Mouse (Mus musculus) hindbrain, embryonic 15.5 days (tissue): ENCODE data around the gene Mpdz. TPM values are rescaled to one million over a fixed set of nuclear protein-coding genes. Genes with fewer than 3 reads are reported as not detected.

ENCODE experiments used
- ATAC-seq: fragments of 200-750 bp; cut with Nextera tagmentation; 2 replicates; pipeline ENCODE4 v1.8.0; 2017; ENCODE audit warnings: low read depth, moderate number of reproducible peaks, moderate TSS enrichment; ENCODE audit not compliant: low FRiP score
- H3K27ac ChIP-seq: fragments of 300-500 bp; sonication (generic); replicated peaks from 2 replicates; pipeline ENCODE4 v1.5.1; 2015; ENCODE audit warnings: mild to moderate bottlenecking, inconsistent platforms
- H3K27me3 ChIP-seq: fragments of 300-500 bp; sonication (generic); 2 replicates; pipeline ENCODE4 v1.6.1; 2015; ENCODE audit warnings: control low read depth, inconsistent platforms
- H3K36me3 ChIP-seq: fragments of 300-500 bp; sonication (generic); 2 replicates; pipeline ENCODE4 v1.6.1; 2015; ENCODE audit warnings: control low read depth, inconsistent platforms
- H3K4me1 ChIP-seq: fragments of 300-500 bp; sonication (generic); replicated peaks from 2 replicates; pipeline ENCODE4 v1.6.1; 2015; ENCODE audit warnings: control low read depth, inconsistent platforms
- H3K4me2 ChIP-seq: fragments of 300-500 bp; sonication (generic); 2 replicates; pipeline ENCODE4 v1.6.1; 2015; ENCODE audit warnings: moderate library complexity, mild to moderate bottlenecking, inconsistent platforms
- H3K4me3 ChIP-seq: fragments of 300-500 bp; sonication (generic); 2 replicates; pipeline ENCODE4 v1.5.1; 2015; ENCODE audit warnings: mild to moderate bottlenecking, inconsistent platforms
- H3K9ac ChIP-seq: fragments of 300-500 bp; sonication (generic); 2 replicates; pipeline ENCODE4 v1.6.1; 2015; ENCODE audit warnings: inconsistent platforms
- H3K9me3 ChIP-seq: fragments of 300-500 bp; sonication (generic); 2 replicates; pipeline ENCODE4 v1.6.1; 2016; ENCODE audit warnings: control low read depth, inconsistent platforms
- WGBS: fragments of 180-500 bp; shearing (Covaris S2); methylation state at CpG from one replicate; pipeline ENCODE4 v1.1.7; 2015; 5-methylcytosine and 5-hydroxymethylcytosine counted together
- polyA plus RNA-seq: library from polyadenylated mRNA; unstranded; fragments of >200 nt; fragmentation: Nextera tagmentation; extraction: Ambion mirVana; gene quantifications from 2 replicates; pipeline ENCODE4 v1.2.1, GENCODE M21; 2015

Gene Mpdz
- polyA plus RNA-seq, 1 experiment from 2014 or later = 13.4 TPM

DNA sequence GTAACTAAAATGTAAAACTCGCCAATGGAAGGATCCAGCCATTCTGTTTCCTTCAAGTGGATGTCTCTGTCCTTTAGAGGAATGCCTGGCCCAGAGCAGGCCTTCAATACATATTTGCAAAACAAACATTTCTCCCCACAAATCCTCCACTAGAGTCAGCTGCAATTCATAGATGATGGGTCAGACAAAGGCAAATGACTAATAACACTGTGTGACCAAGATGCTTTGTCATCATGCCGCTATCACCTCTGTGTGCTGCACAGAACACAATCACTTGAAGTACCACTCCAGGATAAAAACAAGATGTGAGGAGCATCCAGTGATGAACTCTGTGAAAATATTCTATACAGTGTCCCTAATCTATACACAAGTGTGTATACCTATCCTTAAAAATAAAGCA, 55.0 kb downstream of the Mpdz start:
- ATAC-seq = no peak
- no peak overlapping the region for H3K4me3 ChIP-seq
- no peak overlapping the region for H3K27ac ChIP-seq
- H3K27me3 ChIP-seq = no peaks in the 10 kb centered on the region
- H3K4me2 ChIP-seq = no peak overlapping the region
- H3K36me3 ChIP-seq = peaks cover 5% of the 10 kb centered on the region; the same call in 1 of the 2 replicates
- WGBS = 73% methylated on average over 2 of the region's 2 CpGs
- H3K9me3 ChIP-seq = no peaks in the 10 kb centered on the region
- H3K4me1 ChIP-seq = no peaks in the 10 kb centered on the region
- H3K9ac ChIP-seq = no peak overlapping the region

DNA sequence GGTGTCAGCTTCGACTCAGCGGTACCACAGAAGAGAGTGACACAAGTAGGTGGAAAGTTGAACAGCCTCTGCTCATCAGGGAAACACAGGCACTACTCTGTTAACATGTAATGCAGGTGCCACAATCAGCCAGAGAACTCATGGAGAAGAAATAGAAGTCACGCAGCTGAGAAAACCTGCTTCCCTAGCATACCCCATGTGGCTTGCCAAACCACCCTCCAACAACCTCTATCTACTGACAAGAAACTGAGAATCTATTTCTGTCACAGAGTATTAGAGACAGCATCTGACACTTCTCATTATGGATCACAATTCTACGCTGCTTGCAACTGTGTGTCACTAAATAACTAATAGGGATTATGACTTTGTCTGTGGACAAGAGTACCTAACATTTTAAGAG, 70.3 kb downstream of the Mpdz start:
- no peaks in the 10 kb centered on the region for H3K36me3 ChIP-seq
- no peaks in the 10 kb centered on the region for H3K9me3 ChIP-seq
- H3K4me2 ChIP-seq = no peak overlapping the region
- 90% methylated on average over 4 of the region's 4 CpGs for WGBS
- no peak for ATAC-seq
- no peaks in the 10 kb centered on the region for H3K4me1 ChIP-seq
- H3K27ac ChIP-seq = no peak overlapping the region
- H3K27me3 ChIP-seq = no peaks in the 10 kb centered on the region
- H3K4me3 ChIP-seq = no peak overlapping the region
- H3K9ac ChIP-seq = no peak overlapping the region

DNA sequence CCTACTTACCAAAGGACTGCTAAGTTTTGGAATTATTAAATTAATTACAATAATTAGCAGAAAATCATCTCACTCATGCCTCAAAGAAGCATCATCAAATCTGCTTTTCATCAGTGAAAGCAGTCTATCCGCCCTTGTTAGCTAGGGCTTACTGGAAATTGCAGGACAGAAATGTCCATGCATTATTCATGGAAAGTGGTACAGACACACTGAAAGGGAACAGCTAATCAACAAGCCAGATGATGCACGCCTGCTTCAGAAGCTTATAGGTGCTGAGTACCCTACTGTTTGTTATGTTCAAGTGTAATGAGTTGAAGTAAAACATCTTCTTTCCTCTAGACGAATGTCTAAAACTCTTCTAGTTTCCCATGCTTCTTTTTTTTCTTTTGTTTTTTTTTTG, 91.2 kb downstream of the Mpdz start:
- Histone ChIP-seq H3K27ac (no peak overlapping the region), H3K36me3 (peaks cover 2% of the 10 kb centered on the region; the same call in 1 of the 2 replicates), H3K4me1 (no peaks in the 10 kb centered on the region), H3K4me2 (no peak overlapping the region), H3K27me3 (no peaks in the 10 kb centered on the region), H3K9me3 (no peaks in the 10 kb centered on the region), H3K9ac (no peak overlapping the region), H3K4me3 (no peak overlapping the region)
- ATAC-seq = no peak
- WGBS = 44% methylated on average over 3 of the region's 3 CpGs

DNA sequence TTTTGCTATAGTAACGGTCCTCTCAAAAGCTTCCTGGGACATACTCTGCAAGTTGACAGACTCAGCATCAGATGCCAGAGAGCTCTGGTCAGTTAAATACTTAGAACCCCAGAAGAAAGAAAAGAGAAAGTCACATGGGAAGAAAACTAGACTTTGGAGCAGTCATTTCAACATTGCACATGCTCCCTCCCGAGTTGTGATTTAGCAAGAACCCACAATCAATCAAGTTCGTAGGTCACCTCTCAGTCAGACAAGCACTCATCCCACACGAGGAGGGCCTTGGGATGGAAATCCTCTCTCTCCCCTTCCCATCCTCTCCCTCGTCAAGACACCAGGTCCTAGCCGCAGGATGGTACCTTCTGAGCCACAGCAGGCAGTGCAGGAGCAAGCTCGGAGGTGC, 94.0 kb downstream of the Mpdz start:
- ATAC-seq = no peak

DNA sequence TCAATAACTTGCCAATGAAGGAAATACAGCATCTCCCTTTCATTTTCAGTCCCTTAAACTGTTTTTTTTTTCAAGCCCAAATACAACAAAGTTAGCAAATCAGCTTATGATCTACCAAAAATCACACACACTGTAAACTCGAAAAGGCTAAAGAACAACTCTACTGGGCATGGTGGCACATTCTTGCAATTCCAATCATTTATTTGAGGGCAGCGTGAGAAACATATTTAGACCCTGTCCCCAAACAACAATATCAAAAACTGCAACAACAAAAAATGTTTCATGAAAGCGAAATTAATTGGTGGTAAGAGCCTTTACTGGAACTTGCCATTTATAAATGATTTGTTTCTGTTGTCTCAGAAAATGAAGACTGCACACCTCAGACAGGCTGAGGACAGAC, 97.5 kb downstream of the Mpdz start:
- ATAC-seq = no peak
- Histone ChIP-seq H3K36me3 (peaks cover 2% of the 10 kb centered on the region; the same call in 1 of the 2 replicates), H3K4me2 (no peak overlapping the region), H3K9me3 (no peaks in the 10 kb centered on the region), H3K27ac (no peak overlapping the region), H3K4me1 (no peaks in the 10 kb centered on the region), H3K4me3 (no peak overlapping the region), H3K9ac (no peak overlapping the region), H3K27me3 (no peaks in the 10 kb centered on the region)
- 87% methylated on average over 3 of the region's 3 CpGs for WGBS

More for the DNA sequence above, 94.0 kb downstream of the Mpdz start:
- H3K4me3 ChIP-seq = no peak overlapping the region
- no peaks in the 10 kb centered on the region for H3K27me3 ChIP-seq
- H3K36me3 ChIP-seq = peaks cover 2% of the 10 kb centered on the region; the same call in 1 of the 2 replicates
- no peak overlapping the region for H3K27ac ChIP-seq
- H3K9me3 ChIP-seq = no peaks in the 10 kb centered on the region
- no peaks in the 10 kb centered on the region for H3K4me1 ChIP-seq
- WGBS = 85% methylated on average over 7 of the region's 7 CpGs
- no peak overlapping the region for H3K4me2 ChIP-seq
- no peak overlapping the region for H3K9ac ChIP-seq

DNA sequence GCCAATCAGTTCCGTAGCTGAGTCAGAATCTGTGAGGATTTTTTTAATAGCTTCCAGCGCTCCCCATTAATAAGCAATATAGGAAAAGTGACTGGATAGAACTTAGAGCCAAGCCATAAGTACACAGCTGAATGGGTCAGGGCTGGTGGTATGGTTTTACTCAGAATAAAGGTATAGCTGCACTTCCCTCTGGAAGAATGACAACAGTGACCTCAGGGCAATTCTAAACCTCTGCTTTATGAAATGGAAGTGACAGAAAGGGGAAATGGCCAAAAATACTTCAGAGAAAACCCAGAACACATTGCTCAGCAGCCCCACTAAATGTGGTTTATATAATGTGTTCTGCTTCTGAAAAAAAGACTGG, 109.0 kb downstream of the Mpdz start:
- Histone ChIP-seq H3K27ac (peak overlapping the region; percentile 43), H3K9ac (no peak overlapping the region), H3K36me3 (no peaks in the 10 kb centered on the region), H3K4me3 (no peak overlapping the region), H3K4me1 (peaks cover 18% of the 10 kb centered on the region), H3K9me3 (no peaks in the 10 kb centered on the region), H3K4me2 (no peak overlapping the region), H3K27me3 (no peaks in the 10 kb centered on the region)
- ATAC-seq = peak; percentile 15; the same call in 1 of the 2 replicates
- WGBS = 67% methylated on average over 2 of the region's 2 CpGs

DNA sequence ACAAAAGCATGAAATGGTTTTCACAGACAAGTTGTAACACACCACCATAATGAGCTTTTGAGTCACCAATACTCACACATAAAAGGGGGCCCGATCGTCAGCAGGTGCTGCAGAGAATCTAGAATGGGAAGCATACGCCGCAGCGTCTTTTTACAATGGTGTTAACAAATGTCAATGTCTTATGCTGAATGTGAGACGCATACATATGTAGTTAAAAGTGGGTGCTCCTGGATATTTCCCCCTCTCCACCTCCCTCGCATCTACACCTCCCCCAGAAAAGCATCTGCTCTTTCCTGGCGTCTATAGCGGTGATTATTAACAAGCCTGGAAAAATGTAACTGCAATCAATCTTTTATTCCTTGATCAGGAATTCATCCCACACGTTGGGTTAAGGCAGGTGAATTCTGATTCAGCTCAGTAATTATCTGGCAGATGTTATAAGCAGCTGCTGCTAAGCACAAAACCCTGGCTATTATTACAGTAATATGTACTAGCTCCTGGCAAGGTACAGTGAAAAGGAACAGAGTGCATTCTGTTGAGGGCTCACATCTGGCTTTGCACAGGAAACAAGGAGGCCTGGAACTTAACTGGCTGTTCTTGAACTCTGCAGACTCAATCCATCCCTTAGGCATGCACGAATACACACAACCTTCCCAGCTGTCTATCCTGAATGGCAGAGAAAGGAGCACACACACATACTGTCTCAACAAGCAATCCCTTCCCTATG, 109.6 kb downstream of the Mpdz start:
- ATAC-seq = peak; percentile 51
- Histone ChIP-seq H3K4me1 (peaks cover 18% of the 10 kb centered on the region), H3K9ac (no peak overlapping the region), H3K4me3 (no peak overlapping the region), H3K27ac (peak overlapping the region; percentile 43), H3K9me3 (no peaks in the 10 kb centered on the region), H3K36me3 (no peaks in the 10 kb centered on the region), H3K27me3 (no peaks in the 10 kb centered on the region), H3K4me2 (no peak overlapping the region)
- WGBS = 44% methylated on average over 11 of the region's 11 CpGs

DNA sequence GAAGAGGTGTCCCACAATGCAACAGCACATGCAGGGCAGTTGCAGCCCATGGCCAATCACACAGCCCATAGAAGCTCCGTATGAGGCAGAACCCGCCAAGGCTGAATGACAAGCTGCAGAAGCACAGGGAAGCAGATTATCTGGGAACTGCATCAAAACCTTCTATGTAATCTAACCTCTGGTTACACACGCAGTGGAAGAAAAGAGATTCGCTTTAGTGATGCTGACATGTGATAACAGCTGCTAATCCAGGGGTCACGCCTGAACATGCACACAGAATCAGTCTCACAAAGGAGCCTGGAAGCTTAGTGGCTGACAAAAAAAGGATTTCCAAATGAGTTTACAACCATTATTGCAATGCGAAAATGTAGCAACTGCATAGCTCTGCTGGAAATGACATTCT, 110.2 kb downstream of the Mpdz start:
- H3K4me2 ChIP-seq = no peak overlapping the region
- WGBS = 43% methylated on average over 6 of the region's 6 CpGs
- no peak overlapping the region for H3K9ac ChIP-seq
- H3K27ac ChIP-seq = peak overlapping the region; percentile 30; the same call in 1 of the 2 replicates
- no peaks in the 10 kb centered on the region for H3K9me3 ChIP-seq
- ATAC-seq = peak; percentile 77
- no peaks in the 10 kb centered on the region for H3K27me3 ChIP-seq
- H3K36me3 ChIP-seq = no peaks in the 10 kb centered on the region
- no peak overlapping the region for H3K4me3 ChIP-seq
- peaks cover 18% of the 10 kb centered on the region for H3K4me1 ChIP-seq

DNA sequence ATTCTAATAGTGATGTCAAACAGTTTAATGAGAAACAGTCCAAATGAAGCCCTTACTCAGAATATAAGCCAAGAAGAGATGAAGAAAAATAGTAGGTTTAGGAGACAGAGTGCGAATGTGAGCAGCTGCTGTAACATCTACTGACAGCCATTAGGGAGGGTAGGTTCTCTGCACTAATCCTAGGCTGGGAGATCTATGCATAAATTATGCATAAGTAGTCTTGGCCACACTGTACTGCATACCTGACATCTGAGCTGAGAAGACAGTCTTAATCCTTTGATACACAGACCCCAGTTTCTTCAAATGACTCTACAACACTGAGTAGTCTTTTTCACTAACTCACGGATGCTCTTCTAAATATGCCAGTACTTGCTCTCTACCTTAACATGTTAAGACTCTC, 114.9 kb downstream of the Mpdz start:
- H3K36me3 ChIP-seq = no peaks in the 10 kb centered on the region
- no peaks in the 10 kb centered on the region for H3K27me3 ChIP-seq
- no peak for ATAC-seq
- 92% methylated on average over 2 of the region's 2 CpGs for WGBS
- peaks cover 6% of the 10 kb centered on the region for H3K4me1 ChIP-seq
- H3K4me2 ChIP-seq = no peak overlapping the region
- no peak overlapping the region for H3K27ac ChIP-seq
- no peaks in the 10 kb centered on the region for H3K9me3 ChIP-seq
- H3K4me3 ChIP-seq = no peak overlapping the region
- no peak overlapping the region for H3K9ac ChIP-seq

DNA sequence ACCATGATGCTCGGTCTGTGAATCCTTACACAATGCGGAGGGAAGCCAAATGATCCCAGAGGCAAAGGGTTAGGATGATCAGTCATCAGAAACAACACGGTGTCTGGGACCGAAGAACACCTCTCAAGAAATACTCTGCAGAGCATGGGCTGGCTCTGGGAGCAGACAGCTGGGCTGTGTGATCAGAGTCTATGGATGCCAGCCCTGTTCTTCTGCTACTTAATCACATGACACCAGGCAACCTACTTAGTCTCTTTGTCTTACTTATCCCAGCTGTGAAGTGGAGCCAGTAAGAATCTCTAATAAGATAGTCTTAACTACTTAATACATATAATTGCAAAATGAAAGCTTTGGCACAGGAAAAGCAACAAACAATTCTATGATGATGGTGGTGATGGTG, 118.8 kb downstream of the Mpdz start:
- Histone ChIP-seq H3K4me1 (no peaks in the 10 kb centered on the region), H3K9ac (no peak overlapping the region), H3K4me3 (no peak overlapping the region), H3K27me3 (no peaks in the 10 kb centered on the region), H3K4me2 (no peak overlapping the region), H3K36me3 (no peaks in the 10 kb centered on the region), H3K27ac (no peak overlapping the region), H3K9me3 (no peaks in the 10 kb centered on the region)
- ATAC-seq = no peak
- WGBS = 89% methylated on average over 4 of the region's 4 CpGs

DNA sequence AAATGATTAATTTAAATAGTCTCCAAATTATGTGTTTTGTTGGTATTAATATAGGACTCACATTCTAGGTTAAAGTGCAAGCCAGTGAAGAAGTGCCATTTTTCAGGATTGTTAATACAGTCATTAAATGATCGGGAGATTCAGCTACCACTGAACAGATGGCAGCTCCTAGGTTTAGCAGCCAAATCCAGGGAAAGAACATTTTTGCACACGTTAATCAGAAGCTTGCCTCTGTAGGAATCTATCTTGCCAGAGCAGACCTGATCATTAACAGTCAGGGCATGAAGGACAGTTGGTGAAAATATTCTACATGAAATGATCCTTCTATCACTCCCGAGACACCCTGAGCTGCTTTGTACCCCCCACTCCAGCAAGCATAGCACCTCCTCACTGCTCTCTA, 120.4 kb downstream of the Mpdz start:
- Histone ChIP-seq H3K4me3 (no peak overlapping the region), H3K27me3 (no peaks in the 10 kb centered on the region), H3K9me3 (no peaks in the 10 kb centered on the region), H3K36me3 (no peaks in the 10 kb centered on the region), H3K4me2 (no peak overlapping the region), H3K9ac (no peak overlapping the region), H3K4me1 (no peaks in the 10 kb centered on the region), H3K27ac (0 out of 2 replicates have a peak overlapping the region, but pooled peaks have one; percentile 23)
- 66% methylated on average over 3 of the region's 3 CpGs for WGBS
- ATAC-seq = no peak

DNA sequence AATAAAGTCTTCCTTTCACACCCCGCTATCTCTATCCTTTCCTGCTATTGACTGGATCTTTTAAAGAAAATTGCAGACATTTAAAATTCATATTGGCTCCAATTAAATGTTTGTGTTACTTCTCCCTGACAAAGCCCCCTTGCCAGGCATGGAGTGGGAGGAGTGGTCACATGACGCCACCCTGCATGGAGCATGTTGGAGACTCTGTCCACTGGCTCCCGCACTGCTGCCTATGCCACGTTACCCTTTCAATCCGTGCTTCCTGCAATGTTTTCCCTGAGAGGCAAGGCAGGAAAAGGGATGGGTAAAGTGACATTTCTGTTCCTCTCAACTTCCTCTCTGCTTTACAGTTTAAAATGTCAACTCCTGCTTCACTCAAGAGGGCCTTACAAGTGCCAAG, 128.0 kb downstream of the Mpdz start:
- H3K27ac ChIP-seq = no peak overlapping the region
- no peak overlapping the region for H3K4me3 ChIP-seq
- H3K4me2 ChIP-seq = no peak overlapping the region
- H3K36me3 ChIP-seq = no peaks in the 10 kb centered on the region
- no peak overlapping the region for H3K9ac ChIP-seq
- no peaks in the 10 kb centered on the region for H3K27me3 ChIP-seq
- no peak for ATAC-seq
- no peaks in the 10 kb centered on the region for H3K9me3 ChIP-seq
- no peaks in the 10 kb centered on the region for H3K4me1 ChIP-seq
- WGBS = 77% methylated on average over 5 of the region's 5 CpGs

DNA sequence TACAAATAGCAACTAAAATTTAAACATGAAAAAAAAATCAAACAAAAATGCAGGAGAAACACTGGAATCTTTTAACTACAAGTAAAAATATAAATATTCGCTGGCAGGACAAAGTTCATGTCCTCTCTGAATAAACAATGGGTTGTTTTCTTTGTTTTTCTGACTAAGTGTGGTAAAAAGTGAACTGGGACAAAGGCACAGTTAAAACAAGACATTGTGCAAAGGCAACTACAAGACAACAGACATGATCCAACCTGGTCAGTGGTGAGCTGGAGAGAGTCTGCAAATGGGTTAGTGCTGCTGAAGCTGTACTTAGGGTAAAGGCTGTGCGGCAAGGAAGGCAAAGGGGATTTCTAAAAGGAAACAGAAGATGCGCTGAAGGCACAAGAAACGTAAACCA, 129.4 kb downstream of the Mpdz start:
- Histone ChIP-seq H3K9ac (no peak overlapping the region), H3K27ac (no peak overlapping the region), H3K27me3 (no peaks in the 10 kb centered on the region), H3K4me2 (no peak overlapping the region), H3K9me3 (no peaks in the 10 kb centered on the region), H3K36me3 (no peaks in the 10 kb centered on the region), H3K4me1 (no peaks in the 10 kb centered on the region), H3K4me3 (no peak overlapping the region)
- no peak for ATAC-seq
- WGBS = 93% methylated on average over 4 of the region's 4 CpGs
